Mouse (Mus musculus): ENCODE data around the gene Rarres1.

Rarres1 gene

GRCm38 (mm10) chr3:67515274-67515801 lies at the start of gene Rarres1:
Gene Rarres1 (minus strand): TSS chr3:67515523.
- peak; percentile 57 for DNase-seq

GRCm38 (mm10) chr3:67564731-67565357 lies 49.5 kb upstream of the Rarres1 start:
- DNase-seq, result peak; percentile 37

GRCm38 (mm10) chr3:67557718-67558354 lies 42.5 kb upstream of the Rarres1 start:
- DNase-seq, result no peak

GRCm38 (mm10) chr3:67557200-67557651 lies 41.9 kb upstream of the Rarres1 start:
- DNase-seq, result peak; percentile 49

- no peak for DNase-seq
Measured at GRCm38 (mm10) chr3:67555211-67555610, 39.9 kb upstream of the Rarres1 start.

- DNase-seq, result no peak
Measured at GRCm38 (mm10) chr3:67553927-67554448, 38.7 kb upstream of the Rarres1 start.

- peak; percentile 6 for DNase-seq
Measured at GRCm38 (mm10) chr3:67553281-67553680, 38.0 kb upstream of the Rarres1 start.

GRCm38 (mm10) chr3:67551193-67551592 lies 35.9 kb upstream of the Rarres1 start:
- DNase-seq, result no peak

- no peak for DNase-seq
Measured at GRCm38 (mm10) chr3:67543630-67544029, 28.3 kb upstream of the Rarres1 start.

GRCm38 (mm10) chr3:67524768-67525167 lies 9.4 kb upstream of the Rarres1 start:
- DNase-seq, result no peak

GRCm38 (mm10) chr3:67522709-67523108 lies 7.4 kb upstream of the Rarres1 start:
- no peak for DNase-seq

GRCm38 (mm10) chr3:67520568-67521143 lies 5.3 kb upstream of the Rarres1 start:
- DNase-seq, result no peak

- peak; percentile 55 for DNase-seq
Measured at GRCm38 (mm10) chr3:67514801-67515273, 486 bp downstream of the Rarres1 start.

- DNase-seq, result peak; percentile 86
Measured at GRCm38 (mm10) chr3:67512807-67513206, 2.5 kb downstream of the Rarres1 start.

- DNase-seq, result no peak
Measured at GRCm38 (mm10) chr3:67508216-67508892, 7.0 kb downstream of the Rarres1 start.

GRCm38 (mm10) chr3:67505286-67505685 lies 10.0 kb downstream of the Rarres1 start:
- DNase-seq, result no peak

GRCm38 (mm10) chr3:67503878-67504277 lies 11.4 kb downstream of the Rarres1 start:
- DNase-seq, result peak; percentile 40

- DNase-seq, result no peak
Measured at GRCm38 (mm10) chr3:67499406-67499791, 15.9 kb downstream of the Rarres1 start.

- no peak for DNase-seq
Measured at GRCm38 (mm10) chr3:67498773-67499405, 16.4 kb downstream of the Rarres1 start.

- DNase-seq, result no peak
Measured at GRCm38 (mm10) chr3:67497998-67498397, 17.3 kb downstream of the Rarres1 start.

GRCm38 (mm10) chr3:67496310-67496709 lies 19.0 kb downstream of the Rarres1 start:
- no peak for DNase-seq

- DNase-seq, result no peak
Measured at GRCm38 (mm10) chr3:67493132-67493531, 22.2 kb downstream of the Rarres1 start.

Measured in embryo, embryonic 11 days (tissue).